Mouse (Mus musculus) cerebellum, adult 2 months (tissue): ENCODE data around the gene Dnph1. TPM values are rescaled to one million over a fixed set of nuclear protein-coding genes. Genes with fewer than 3 reads are reported as not detected.

Experiments used
- DNase-seq, 2 experiments: peaks; one replicate each; pipeline ENCODE4 v3.0.0; 2021
- H3K27ac ChIP-seq: fragments of 200-500 bp; 2 replicates; pipeline ENCODE4 v1.5.1; 2012; ENCODE audit warnings: low read length, control low read depth, inconsistent platforms; ENCODE audit not compliant: insufficient read depth
- H3K27me3 ChIP-seq: fragments of 200-500 bp; 2 replicates; pipeline ENCODE4 v1.6.1; 2012; ENCODE audit warnings: inconsistent platforms, mild to moderate bottlenecking, low read length, moderate library complexity; ENCODE audit not compliant: control insufficient read depth, insufficient read depth
- H3K4me1 ChIP-seq: fragments of 200-500 bp; 2 replicates; pipeline ENCODE4 v1.6.1; 2011; ENCODE audit warnings: low read length; ENCODE audit not compliant: control insufficient read depth, insufficient read depth
- H3K4me3 ChIP-seq: fragments of 200-500 bp; replicated peaks from 2 replicates; pipeline ENCODE3; 2011; ENCODE audit warnings: mild to moderate bottlenecking, low read depth, low read length, control low read depth; ENCODE audit not compliant: insufficient read depth
- CTCF ChIP-seq: fragments of 200-500 bp; IDR thresholded peaks from 2 replicates; pipeline ENCODE4 v1.5.1; 2011; ENCODE audit warnings: low read depth, mild to moderate bottlenecking, control low read depth, low read length, moderate library complexity, borderline replicate concordance; ENCODE audit not compliant: insufficient read depth
- POLR2A ChIP-seq: fragments of 200-500 bp; IDR thresholded peaks from 2 replicates; pipeline ENCODE4 v1.6.1; 2011; ENCODE audit warnings: low read length, control low read depth, borderline replicate concordance; ENCODE audit not compliant: insufficient read depth
- WGBS: fragments of 180-500 bp; shearing (Covaris S2); methylation state at CpG from one replicate; pipeline ENCODE4 v1.1.7; 2018; 5-methylcytosine and 5-hydroxymethylcytosine counted together
- polyA plus RNA-seq: library from polyadenylated mRNA; depleted of rRNA; stranded (reverse); fragments of >200 nt; gene quantifications from 2 replicates; pipeline ENCODE4 v1.2.3, GENCODE M21; 2012

The Dnph1 gene
- polyA plus RNA-seq, 1 experiment = 5.6 TPM

GRCm38 (mm10) chr17:46505617-46506016 lies 9.1 kb downstream of the Dnph1 start:
- TF ChIP-seq POLR2A (no peak), CTCF (no peak)
- H3K4me1 ChIP-seq = no peaks in the 10 kb centered on the region
- no peak for DNase-seq
- WGBS = 84% methylated on average over 3 of the region's 3 CpGs
- no peak overlapping the region for H3K27ac ChIP-seq
- no peaks in the 10 kb centered on the region for H3K27me3 ChIP-seq
- no peak overlapping the region for H3K4me3 ChIP-seq

GRCm38 (mm10) chr17:46511059-46511710 lies 14.7 kb downstream of the Dnph1 start:
- TF ChIP-seq CTCF = peak; percentile 25; the same call in 1 of the 2 replicates
- TF ChIP-seq POLR2A = no peak
- no peak overlapping the region for H3K4me3 ChIP-seq
- 57% methylated on average over 11 of the region's 11 CpGs for WGBS
- no peaks in the 10 kb centered on the region for H3K27me3 ChIP-seq
- no peak for DNase-seq
- H3K27ac ChIP-seq = no peak overlapping the region
- no peaks in the 10 kb centered on the region for H3K4me1 ChIP-seq

GRCm38 (mm10) chr17:46513329-46513728 lies 16.8 kb downstream of the Dnph1 start:
- H3K27ac ChIP-seq = no peak overlapping the region
- 66% methylated on average over 2 of the region's 2 CpGs for WGBS
- DNase-seq = no peak
- no peak overlapping the region for H3K4me3 ChIP-seq
- no peak for TF ChIP-seq POLR2A
- no peaks in the 10 kb centered on the region for H3K4me1 ChIP-seq
- H3K27me3 ChIP-seq = no peaks in the 10 kb centered on the region

GRCm38 (mm10) chr17:46519971-46520370 lies 23.5 kb downstream of the Dnph1 start:
- Histone ChIP-seq H3K27ac (no peak overlapping the region), H3K27me3 (no peaks in the 10 kb centered on the region), H3K4me3 (no peak overlapping the region), H3K4me1 (no peaks in the 10 kb centered on the region)
- DNase-seq = no peak
- no peak for TF ChIP-seq POLR2A
- TF ChIP-seq CTCF = no peak
- 66% methylated on average over 10 of the region's 10 CpGs for WGBS

- Histone ChIP-seq H3K27me3 (no peaks in the 10 kb centered on the region), H3K27ac (no peak overlapping the region), H3K4me1 (no peaks in the 10 kb centered on the region), H3K4me3 (no peak overlapping the region)
- 51% methylated on average over 25 of the region's 25 CpGs for WGBS
- DNase-seq = no peak
- TF ChIP-seq POLR2A = no peak
- no peak for TF ChIP-seq CTCF
Observed at GRCm38 (mm10) chr17:46520385-46520979, 24.0 kb downstream of the Dnph1 start.

- Histone ChIP-seq H3K27me3 (no peaks in the 10 kb centered on the region), H3K4me3 (no peak overlapping the region), H3K27ac (no peak overlapping the region), H3K4me1 (no peaks in the 10 kb centered on the region)
- WGBS = 79% methylated on average over 9 of the region's 9 CpGs
- no peak for TF ChIP-seq POLR2A
- TF ChIP-seq CTCF = no peak
- no peak for DNase-seq
Observed at GRCm38 (mm10) chr17:46521174-46521573, 24.7 kb downstream of the Dnph1 start.

GRCm38 (mm10) chr17:46521963-46522668 lies 25.6 kb downstream of the Dnph1 start:
- Histone ChIP-seq H3K27me3 (no peaks in the 10 kb centered on the region), H3K27ac (no peak overlapping the region), H3K4me1 (no peaks in the 10 kb centered on the region), H3K4me3 (no peak overlapping the region)
- no peak for DNase-seq
- WGBS = 32% methylated on average over 24 of the region's 24 CpGs
- TF ChIP-seq CTCF (peak; percentile 27; the same call in 1 of the 2 replicates), POLR2A (no peak)

GRCm38 (mm10) chr17:46525065-46525464 lies 28.6 kb downstream of the Dnph1 start:
- H3K4me1 ChIP-seq = no peaks in the 10 kb centered on the region
- WGBS = 88% methylated on average over 10 of the region's 10 CpGs
- TF ChIP-seq CTCF (no peak), POLR2A (no peak)
- no peak for DNase-seq
- H3K27ac ChIP-seq = no peak overlapping the region
- H3K4me3 ChIP-seq = no peak overlapping the region
- no peaks in the 10 kb centered on the region for H3K27me3 ChIP-seq
